Mouse (Mus musculus) CH12.LX (cell line): ENCODE data around the gene Rbm47.

ENCODE experiments used
- E2F4 ChIP-seq: IDR thresholded peaks from 2 replicates; pipeline ENCODE4 v1.6.1; 2011; ENCODE audit warnings: low read depth, low read length, improper control_type of control experiment; ENCODE audit not compliant: insufficient replicate concordance
- MAFK ChIP-seq: IDR thresholded peaks from 2 replicates; pipeline ENCODE4 v1.6.1; 2011; ENCODE audit warnings: low read length, improper control_type of control experiment; ENCODE audit not compliant: insufficient replicate concordance
- MEF2A ChIP-seq: IDR thresholded peaks from 2 replicates; pipeline ENCODE4 v1.6.1; 2014; ENCODE audit warnings: low read depth, mild to moderate bottlenecking, inconsistent platforms, low read length, improper control_type of control experiment, borderline replicate concordance
- POLR2A ChIP-seq: IDR thresholded peaks from 2 replicates; pipeline ENCODE4 v1.6.1; 2011; ENCODE audit warnings: low read depth, mild to moderate bottlenecking, improper control_type of control experiment, low read length

GRCm38 (mm10) chr5:66170591-66170990, 2.3 kb downstream of the Rbm47 start:
- no peak for TF ChIP-seq MEF2A
- TF ChIP-seq MAFK: no peak
- no peak for TF ChIP-seq POLR2A
- no peak for TF ChIP-seq E2F4
